Mouse (Mus musculus) CH12.LX (cell line): ENCODE data around the gene Ncoa1. TPM values are rescaled to one million over a fixed set of nuclear protein-coding genes. Genes with fewer than 3 reads are reported as not detected.

Source experiments
- DNase-seq: peaks from one replicate; pipeline ENCODE4 v3.0.0-alpha.2; 2013; ENCODE audit errors: extremely low read depth
- H3K27ac ChIP-seq: 2 replicates; pipeline ENCODE4 v1.5.1; 2012; ENCODE audit warnings: low read depth, mild to moderate bottlenecking, control low read depth, moderate library complexity; ENCODE audit not compliant: insufficient read depth
- H3K27me3 ChIP-seq: replicated peaks from 2 replicates; pipeline ENCODE3; 2012; ENCODE audit warnings: inconsistent platforms
- H3K36me3 ChIP-seq, 2 experiments: replicated peaks in 1 of 2; 2 replicates each; pipeline versions ENCODE3 to v1.6.1; 2012; ENCODE audit warnings: inconsistent platforms in 1 of 2, low read length in 1 of 2, mild to moderate bottlenecking in 1 of 2, mixed read lengths in 1 of 2, moderate library complexity in 1 of 2; ENCODE audit not compliant: control insufficient read depth in 1 of 2, insufficient read depth in 1 of 2
- H3K4me1 ChIP-seq, 2 experiments: 2 replicates each; pipeline ENCODE4 v1.6.1; 2012; ENCODE audit warnings: inconsistent platforms in 1 of 2, moderate library complexity in 1 of 2; ENCODE audit not compliant: insufficient read depth in 2 of 2, control insufficient read depth in 1 of 2
- H3K4me2 ChIP-seq: 2 replicates; pipeline ENCODE4 v1.6.1; 2012; ENCODE audit warnings: low read depth, mild to moderate bottlenecking, control low read depth; ENCODE audit not compliant: poor library complexity, insufficient read depth, severe bottlenecking
- H3K4me3 ChIP-seq, 3 experiments: fragments of 150-350 bp in 1 of 3; sonication (generic) in 1 of 3; replicated peaks in 1 of 3; 2 replicates each; pipeline versions ENCODE3 to v1.5.1; 2011 to 2012; ENCODE audit warnings: low read depth in 2 of 3, low read length in 2 of 3, mild to moderate bottlenecking in 2 of 3, moderate library complexity in 2 of 3, control low read depth in 1 of 3, improper control_type of control experiment in 1 of 3, inconsistent platforms in 1 of 3, mixed read lengths in 1 of 3; ENCODE audit not compliant: poor library complexity in 1 of 3
- H3K79me2 ChIP-seq: replicated peaks from 2 replicates; pipeline ENCODE4 v1.6.1; 2012; ENCODE audit warnings: mild to moderate bottlenecking, moderate library complexity; ENCODE audit not compliant: control insufficient read depth, poor library complexity, insufficient read depth, severe bottlenecking; ENCODE audit errors: extremely low read depth
- H3K9ac ChIP-seq: 2 replicates; pipeline ENCODE4 v1.6.1; 2012; ENCODE audit warnings: low read depth, mild to moderate bottlenecking, control low read depth, moderate library complexity; ENCODE audit not compliant: insufficient read depth
- H3K9me3 ChIP-seq: replicated peaks from 2 replicates; pipeline ENCODE3; 2012; ENCODE audit warnings: low read length, inconsistent platforms, mixed read lengths
- CHD2 ChIP-seq: IDR thresholded peaks from 2 replicates; pipeline ENCODE4 v1.6.1; 2011; ENCODE audit warnings: low read length, improper control_type of control experiment
- CTCF ChIP-seq, 2 experiments: IDR thresholded peaks in 1 of 2; conservative IDR thresholded peaks in 1 of 2; 2 replicates each; pipeline ENCODE4 v1.5.1; 2011 to 2012; ENCODE audit warnings: low read depth in 2 of 2, low read length in 2 of 2, improper control_type of control experiment in 1 of 2, inconsistent platforms in 1 of 2, mild to moderate bottlenecking in 1 of 2, moderate library complexity in 1 of 2
- ETS1 ChIP-seq: conservative IDR thresholded peaks from 2 replicates; pipeline ENCODE4 v1.6.1; 2012; ENCODE audit warnings: low read depth, mild to moderate bottlenecking, inconsistent platforms, low read length, improper control_type of control experiment, moderate library complexity
- GABPA ChIP-seq: IDR thresholded peaks from 2 replicates; pipeline ENCODE4 v1.6.1; 2012; ENCODE audit warnings: low read depth, low read length, improper control_type of control experiment, inconsistent platforms; ENCODE audit not compliant: insufficient replicate concordance
- HCFC1 ChIP-seq: IDR thresholded peaks from 2 replicates; pipeline ENCODE4 v1.6.1; 2012; ENCODE audit warnings: low read depth, mild to moderate bottlenecking, inconsistent platforms, low read length, improper control_type of control experiment
- IRF4 ChIP-seq: IDR thresholded peaks from 2 replicates; pipeline ENCODE4 v1.6.1; 2014; ENCODE audit warnings: low read depth, mild to moderate bottlenecking, inconsistent platforms, low read length, improper control_type of control experiment
- JUN ChIP-seq: IDR thresholded peaks from 2 replicates; pipeline ENCODE4 v1.6.1; 2011; ENCODE audit warnings: low read depth, mild to moderate bottlenecking, low read length, improper control_type of control experiment, moderate library complexity; ENCODE audit not compliant: insufficient read depth
- MAFK ChIP-seq: IDR thresholded peaks from 2 replicates; pipeline ENCODE4 v1.6.1; 2011; ENCODE audit warnings: low read length, improper control_type of control experiment; ENCODE audit not compliant: insufficient replicate concordance
- MAX ChIP-seq: IDR thresholded peaks from 2 replicates; pipeline ENCODE4 v1.6.1; 2011; ENCODE audit warnings: low read length, improper control_type of control experiment
- MEF2A ChIP-seq: IDR thresholded peaks from 2 replicates; pipeline ENCODE4 v1.6.1; 2014; ENCODE audit warnings: low read depth, mild to moderate bottlenecking, inconsistent platforms, low read length, improper control_type of control experiment, borderline replicate concordance
- MYC ChIP-seq: IDR thresholded peaks from 2 replicates; pipeline ENCODE4 v1.6.1; 2011; ENCODE audit warnings: low read depth, mild to moderate bottlenecking, improper control_type of control experiment, low read length
- POLR2A ChIP-seq: IDR thresholded peaks from 2 replicates; pipeline ENCODE4 v1.6.1; 2011; ENCODE audit warnings: low read depth, mild to moderate bottlenecking, improper control_type of control experiment, low read length
- RAD21 ChIP-seq: IDR thresholded peaks from 2 replicates; pipeline ENCODE4 v1.6.1; 2011; ENCODE audit warnings: low read depth, mild to moderate bottlenecking, low read length, improper control_type of control experiment, moderate library complexity
- SMC3 ChIP-seq: IDR thresholded peaks from 2 replicates; pipeline ENCODE4 v1.6.1; 2011; ENCODE audit warnings: low read depth, low read length, improper control_type of control experiment
- TBP ChIP-seq: conservative IDR thresholded peaks from 2 replicates; pipeline ENCODE4 v1.6.1; 2011; ENCODE audit warnings: low read depth, low read length, improper control_type of control experiment
- ZC3H11A ChIP-seq: IDR thresholded peaks from 2 replicates; pipeline ENCODE4 v1.6.1; 2012; ENCODE audit warnings: low read depth, mild to moderate bottlenecking, inconsistent platforms, low read length, improper control_type of control experiment
- ZKSCAN1 ChIP-seq: IDR thresholded peaks from 2 replicates; pipeline ENCODE4 v1.6.1; 2012; ENCODE audit warnings: low read depth, inconsistent platforms, low read length, improper control_type of control experiment, borderline replicate concordance
- dilution Hi-C: fragments of 300-500 bp; cut with MboI; formaldehyde crosslinking; loops from 2 replicates; pipeline ENCODE4 v1.14.3; 2020; ENCODE audit warnings: low sequenced_read_pairs; ENCODE audit not compliant: extremely low pct_unique_long_range_greater_than_20kb, extremely low pct_ligation_motif_present
- in situ Hi-C: fragments of 300-500 bp; cut with MboI; formaldehyde crosslinking; loops from 3 replicates; pipeline ENCODE4 v1.14.3; 2019; ENCODE audit warnings: low sequenced_read_pairs, low pct_ligation_motif_present, low pct_unique_long_range_greater_than_20kb, mixed read lengths
- polyA plus RNA-seq: library from polyadenylated mRNA; unstranded; fragments of >175 nt; gene quantifications from 2 replicates; pipeline ENCODE4 v1.2.1, GENCODE M21; 2012; ENCODE audit warnings: low read depth; ENCODE audit not compliant: insufficient read length
- total RNA-seq, 2 experiments: library from RNA; depleted of rRNA; stranded (reverse); fragments of 300-350 nt in 1 of 2; fragments of >200 nt in 1 of 2; gene quantifications; 2 replicates each; pipeline ENCODE4 v1.2.3; 2012 to 2014

The Ncoa1 gene
- total and polyA plus RNA-seq, 3 experiments, result 2.4 to 6.4 (median 4.2) TPM

- DNase-seq, result no peak
- H3K27ac ChIP-seq, result no peak overlapping the region
- H3K36me3 ChIP-seq, result no peaks in the 10 kb centered on the region
- TF ChIP-seq ZC3H11A (no peak), JUN (no peak), CHD2 (no peak), ZKSCAN1 (no peak), MYC (no peak), MAFK (no peak), CTCF (conservative IDR thresholded peaks at IDR 0.05 in 1 of 2, IDR thresholded peaks at IDR 0.05 in 1 of 2; ENCODE audit: low read depth in 2 of 2, low read length in 2 of 2) (no peak), HCFC1 (no peak)
- H3K79me2 ChIP-seq, result no peaks in the 10 kb centered on the region
- no peaks in the 10 kb centered on the region for H3K9me3 ChIP-seq
- H3K4me2 ChIP-seq, result no peak overlapping the region
- dilution Hi-C loops, result no loop called here
- H3K9ac ChIP-seq, result no peak overlapping the region
- peaks cover 0 to 5% of the 10 kb centered on the region in 2 experiments; a peak in 2 of 4 replicates for H3K4me1 ChIP-seq
- no peaks in the 10 kb centered on the region for H3K27me3 ChIP-seq
- H3K4me3 ChIP-seq, result no peak overlapping the region
- in situ Hi-C loops, result no loop called here
Measured at GRCm38 (mm10) chr12:4396221-4396620, 80.8 kb downstream of the Ncoa1 start.

- Histone ChIP-seq H3K27ac (no peak overlapping the region), H3K9me3 (no peaks in the 10 kb centered on the region), H3K4me1 (peaks cover 0 to 11% of the 10 kb centered on the region in 2 experiments; a peak in 2 of 4 replicates), H3K4me2 (no peak overlapping the region), H3K79me2 (no peaks in the 10 kb centered on the region), H3K4me3 (no peak overlapping the region), H3K36me3 (no peaks in the 10 kb centered on the region), H3K9ac (no peak overlapping the region), H3K27me3 (no peaks in the 10 kb centered on the region)
- peak; percentile 65 for TF ChIP-seq RAD21
- no peak for TF ChIP-seq GABPA
- TF ChIP-seq TBP, result no peak
- peak; percentile 51; the same call in 1 of the 2 replicates for TF ChIP-seq MAX
- TF ChIP-seq SMC3, result peak; percentile 30; the same call in 1 of the 2 replicates
- peak; percentile 80; the same call in 1 of the 2 replicates for TF ChIP-seq MYC
- TF ChIP-seq POLR2A, result no peak
- TF ChIP-seq ETS1, result no peak
- TF ChIP-seq CTCF (conservative IDR thresholded peaks at IDR 0.05 in 1 of 2, IDR thresholded peaks at IDR 0.05 in 1 of 2; ENCODE audit: low read depth in 2 of 2, low read length in 2 of 2), result peak; percentile 25 to 62; a peak in 2 of 4 replicates
- TF ChIP-seq MEF2A, result no peak
- no peak for TF ChIP-seq IRF4
- DNase-seq, result peak; percentile 51
- dilution Hi-C loops (no loop called here), in situ Hi-C loops (no loop called here)
Measured at GRCm38 (mm10) chr12:4392590-4392989, 84.4 kb downstream of the Ncoa1 start.
